Mouse (Mus musculus) ES-CJ7 (cell line): ENCODE measurements at regions not wholly inside any gene's neighbourhood (a gene's known extent, or its start where the extent isn't known, plus 50 kb on each side); places are given as distances from the start of the nearest gene placed in this dataset.
A peak's percentile ranks its signal among the peaks of the same experiment; 100 is the strongest.

ENCODE experiments used
- DNase-seq: peaks from one replicate; pipeline ENCODE4 v3.0.0; 2011; ENCODE audit warnings: low read depth, low spot score

DNA sequence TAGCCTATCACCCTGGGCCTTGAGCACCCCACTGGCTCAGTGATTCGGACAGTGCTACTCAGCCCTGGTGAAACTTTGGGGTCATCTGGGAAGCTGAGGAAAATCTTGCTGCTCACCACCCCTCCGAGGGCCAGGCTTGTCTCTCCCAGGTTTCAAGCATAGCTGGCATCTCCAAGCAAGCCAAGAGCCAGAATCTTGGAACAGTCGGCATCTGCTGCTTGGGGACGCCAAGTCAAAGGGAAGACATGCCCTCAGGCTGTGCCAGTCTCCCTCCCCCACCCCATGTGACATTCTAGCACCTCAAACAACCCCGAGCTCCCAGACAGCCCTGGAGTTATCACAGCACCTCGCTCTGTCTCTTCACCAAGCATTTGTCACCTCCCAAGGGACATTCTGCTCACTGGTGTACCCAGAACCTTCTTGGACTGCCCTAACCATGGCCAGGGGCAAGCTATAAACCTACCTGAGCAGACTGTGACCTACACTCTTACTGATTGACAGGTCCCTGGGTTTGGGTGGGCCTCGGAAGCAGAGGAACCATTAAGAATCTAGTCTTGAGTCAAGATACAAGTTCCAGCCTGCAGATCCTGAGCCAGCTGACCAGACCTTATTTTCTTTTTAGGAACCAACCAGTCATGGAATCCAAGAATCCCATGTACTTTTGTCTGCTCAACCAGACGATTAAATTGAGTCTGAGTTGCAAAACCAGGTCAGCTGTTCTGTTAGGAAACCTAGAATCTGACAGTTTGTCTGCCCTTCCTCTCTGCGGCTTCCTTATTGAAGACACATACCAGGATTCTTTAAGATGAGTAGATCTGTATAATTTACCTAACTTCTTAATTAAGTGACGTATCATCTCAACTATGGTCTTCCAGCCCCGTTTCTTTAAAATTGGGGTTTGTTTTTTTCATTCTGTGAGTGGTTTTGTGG is 83.0 kb upstream of the Otos start:
- DNase-seq: no peak

GRCm38 (mm10) chr1:92730576-92730975 is 81.9 kb upstream of the Otos start:
- no peak for DNase-seq

DNA sequence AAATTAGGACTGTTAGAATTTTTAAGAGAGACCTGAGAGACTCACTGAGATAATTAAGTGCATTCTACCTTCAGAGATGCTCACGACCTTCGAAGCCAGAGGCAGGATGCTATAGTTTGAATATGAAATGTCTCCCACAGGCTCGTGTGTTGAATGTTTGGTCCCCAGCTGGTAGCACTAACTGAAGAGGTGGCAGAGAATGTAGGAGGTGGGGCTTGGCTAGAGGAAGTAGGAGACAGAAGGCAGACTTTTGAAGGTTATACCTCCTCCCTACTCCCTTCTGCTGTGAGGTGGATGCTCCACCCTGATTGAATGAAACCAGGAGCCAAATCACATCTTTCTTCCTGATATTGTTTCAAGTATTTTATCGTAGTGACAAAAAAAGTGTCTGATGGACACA is 79.3 kb upstream of the Otos start:
- no peak for DNase-seq

DNA sequence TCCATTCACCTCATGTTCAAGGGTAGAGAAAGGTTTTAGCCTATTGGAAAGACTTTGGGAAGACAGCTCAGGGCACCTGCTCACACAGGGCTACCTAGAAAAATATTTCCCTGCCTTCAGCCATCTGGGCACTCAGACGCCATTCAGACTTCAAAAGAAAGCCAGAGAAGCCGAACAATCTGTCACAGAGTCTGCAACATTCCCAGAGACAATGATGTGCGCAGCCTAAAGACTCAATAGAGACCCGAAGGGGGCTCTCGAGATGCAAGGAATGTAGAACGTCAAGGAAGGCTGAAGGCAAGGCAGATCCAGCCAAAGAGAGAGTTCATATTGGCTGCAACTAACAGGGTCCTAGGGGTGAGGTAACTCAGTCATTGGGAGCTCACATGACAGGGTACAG is 78.7 kb upstream of the Otos start:
- DNase-seq: no peak

GRCm38 (mm10) chr1:92726341-92726740 is 77.7 kb upstream of the Otos start:
- no peak for DNase-seq

DNA sequence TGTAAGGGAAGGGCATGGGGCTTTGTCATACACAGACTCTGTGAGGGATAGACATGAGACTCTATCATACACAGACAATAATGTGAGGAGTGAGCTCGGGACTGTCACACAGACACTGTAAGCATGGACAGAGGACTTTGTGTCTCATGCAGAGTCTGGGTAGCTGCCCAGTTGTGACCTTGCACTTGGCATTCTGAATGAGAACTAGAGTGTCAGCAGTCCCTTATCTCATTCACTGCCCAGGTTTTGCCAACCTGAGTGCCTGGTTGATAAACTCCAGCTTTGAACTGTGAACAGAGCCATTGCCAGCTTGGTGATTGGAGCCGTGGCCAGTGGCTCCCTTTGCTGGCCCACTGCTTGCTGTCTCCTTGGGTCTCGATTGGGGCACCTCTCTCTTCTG is 75.5 kb upstream of the Otos start:
- DNase-seq: no peak

GRCm38 (mm10) chr1:92720567-92720966 is 71.9 kb upstream of the Otos start:
- no peak for DNase-seq

DNA sequence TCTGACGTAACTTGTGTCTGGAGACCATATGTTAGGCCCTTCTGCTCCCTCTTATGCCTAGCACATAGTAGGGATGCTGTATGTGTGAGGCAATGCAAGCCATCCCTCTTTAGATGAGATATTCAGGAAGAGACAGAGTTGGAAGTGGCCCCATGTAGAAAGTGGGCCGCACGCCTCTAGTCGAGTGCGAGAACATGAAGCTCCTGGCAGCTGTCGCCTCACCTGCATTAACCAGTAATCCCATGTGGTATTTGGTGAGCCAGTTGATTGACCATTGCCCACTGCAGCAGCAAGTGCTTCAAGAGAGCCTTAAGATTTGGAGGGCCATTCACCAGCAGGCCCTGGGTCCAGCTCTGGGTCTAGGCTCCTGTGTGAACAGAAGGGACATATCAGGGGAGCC is 71.2 kb upstream of the Otos start:
- no peak for DNase-seq

- no peak for DNase-seq
These were observed 69.5 kb upstream of the Otos start for GRCm38 (mm10) chr1:92718108-92718507.

- no peak for DNase-seq
These were observed 66.2 kb upstream of the Otos start for GRCm38 (mm10) chr1:92714725-92715324.

- DNase-seq: no peak
These were observed 63.7 kb upstream of the Otos start for GRCm38 (mm10) chr1:92712366-92712765.

- DNase-seq: peak; percentile 33
These were observed 61.7 kb upstream of the Otos start for GRCm38 (mm10) chr1:92710321-92710839.

DNA sequence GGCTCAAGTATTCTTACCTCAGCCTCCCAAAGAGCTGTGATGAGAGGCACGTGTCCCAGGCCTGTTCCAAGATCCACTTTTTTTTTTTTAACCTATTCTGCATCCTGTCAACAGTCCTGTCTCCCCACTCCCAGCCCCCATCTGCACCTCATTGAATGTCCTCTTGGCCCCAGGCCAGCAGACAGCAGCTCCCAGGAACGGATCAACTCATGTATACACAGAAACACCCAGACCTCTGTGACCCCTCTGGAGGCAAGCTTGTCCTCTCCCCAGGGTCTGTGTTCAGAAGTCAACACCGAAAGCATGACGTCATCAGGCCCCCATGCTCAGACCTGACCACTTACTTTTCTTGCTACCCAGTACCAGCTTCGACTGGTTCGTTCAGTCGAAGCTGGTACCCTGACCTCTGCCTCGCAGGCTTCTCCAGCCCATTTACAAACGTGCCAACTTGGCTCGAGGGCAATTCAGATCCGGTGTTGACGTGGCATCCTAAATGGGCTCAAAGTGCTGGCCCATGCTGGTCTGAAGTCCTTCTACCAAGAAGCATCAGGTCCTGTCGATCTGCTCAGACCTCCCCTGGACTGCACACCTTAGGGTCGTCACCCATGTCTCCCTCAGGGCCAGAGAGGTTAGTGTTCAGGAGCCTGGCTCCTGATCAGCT is 60.7 kb upstream of the Otos start:
- no peak for DNase-seq

DNA sequence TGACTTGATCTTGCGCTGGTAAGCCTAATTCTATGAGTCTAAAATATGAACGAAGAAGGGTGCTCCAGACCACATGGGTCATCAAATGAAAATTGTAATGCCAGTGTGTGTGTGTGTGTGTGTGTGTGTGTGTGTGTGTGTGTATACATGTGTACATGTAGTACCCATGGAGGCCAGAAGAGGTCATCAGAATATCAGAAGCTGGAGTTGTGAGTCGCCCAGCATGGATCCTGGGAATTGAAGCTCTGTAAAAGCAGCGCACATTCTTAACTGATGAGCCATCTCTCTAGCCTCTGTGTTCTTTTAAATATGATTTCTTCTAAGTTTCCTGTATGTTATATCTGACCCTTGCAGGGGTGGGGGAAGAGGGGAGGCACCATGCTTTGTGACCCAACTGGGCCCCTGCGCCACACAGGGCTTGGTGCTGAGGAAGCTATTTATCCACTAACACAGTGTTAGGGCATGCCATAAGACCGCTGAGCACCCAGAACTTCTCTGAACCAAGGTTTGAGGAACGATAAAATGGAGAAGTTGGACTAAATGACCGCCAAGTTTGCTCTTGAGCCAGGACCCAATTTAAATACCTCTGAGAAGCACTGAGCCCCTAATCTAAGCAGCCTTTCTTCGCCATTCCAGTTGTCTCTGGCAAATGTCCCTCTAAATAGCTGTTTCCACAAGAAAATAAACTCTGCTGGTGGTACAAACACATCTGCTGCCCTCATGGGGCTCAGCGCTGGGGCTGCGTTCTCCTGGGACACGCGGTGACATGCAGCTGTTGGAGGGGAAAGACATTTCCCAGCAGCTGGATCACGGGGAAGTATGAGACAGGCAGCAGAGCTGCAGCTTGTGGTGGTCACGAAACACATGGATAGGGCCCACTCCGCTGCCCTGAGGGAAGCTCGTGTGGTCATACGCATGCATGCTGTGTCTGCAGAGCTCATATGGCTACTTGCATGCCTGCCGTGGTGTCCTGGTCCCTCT is 59.6 kb upstream of the Otos start:
- DNase-seq: peak; percentile 87

DNA sequence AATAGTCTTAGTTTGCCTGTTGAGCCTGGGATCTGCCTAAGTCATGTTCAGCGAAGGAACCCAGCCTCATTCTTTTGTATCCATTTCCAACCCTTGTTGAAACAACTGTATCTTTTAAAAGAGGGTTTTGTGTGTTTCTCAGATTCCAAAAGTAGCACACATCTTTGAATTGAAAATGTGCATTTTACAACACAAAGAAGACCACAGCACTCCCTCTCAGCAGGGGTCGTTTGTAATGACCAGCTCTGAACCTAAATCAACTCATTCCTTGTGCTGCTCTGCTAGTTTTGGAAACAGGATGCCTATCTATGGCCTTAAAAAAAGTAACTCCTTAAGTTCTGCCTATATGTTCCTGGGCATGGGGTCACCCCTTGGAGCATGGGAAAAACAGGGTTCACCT is 58.8 kb upstream of the Otos start:
- DNase-seq: peak; percentile 88

DNA sequence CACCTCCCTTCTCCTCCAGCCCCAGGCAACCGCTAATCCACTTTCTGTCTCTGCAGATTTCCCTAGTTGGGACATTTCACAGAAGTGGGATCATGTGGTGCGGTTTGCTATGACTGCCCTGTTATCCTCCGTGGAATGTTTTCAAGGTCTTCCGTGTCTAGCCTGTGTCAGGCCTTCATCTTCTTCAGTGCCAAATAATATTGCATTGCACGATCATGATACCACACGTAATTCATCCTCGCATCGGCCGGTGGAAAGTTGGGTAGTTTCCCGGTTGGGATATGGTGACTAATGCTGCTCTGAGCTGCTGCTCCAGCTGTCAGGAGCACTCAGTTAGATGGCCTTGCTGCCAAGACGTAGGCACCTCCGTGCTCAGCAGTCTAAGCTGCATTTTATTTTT is 55.3 kb upstream of the Otos start:
- no peak for DNase-seq

DNA sequence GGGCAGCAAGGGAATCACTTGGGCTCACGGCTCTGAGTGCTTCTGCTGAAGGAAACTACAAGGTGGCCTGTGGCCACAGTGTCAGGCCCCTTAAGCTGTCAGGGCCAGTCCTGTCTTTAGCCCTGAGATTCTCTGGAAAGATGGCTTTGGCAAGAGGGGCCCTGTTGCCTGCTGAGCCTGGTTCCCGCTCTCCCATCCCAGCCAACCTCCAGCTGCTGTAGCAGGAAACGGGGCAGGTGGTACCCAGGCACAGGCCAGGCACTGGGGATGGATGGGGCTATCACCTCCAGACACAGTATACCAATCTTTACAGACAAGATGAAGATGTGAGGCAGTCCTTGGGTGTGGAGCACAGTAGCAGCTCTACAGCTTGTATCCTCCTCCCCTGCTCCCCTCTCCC is 54.6 kb upstream of the Otos start:
- DNase-seq: no peak

GRCm38 (mm10) chr1:92700107-92700506 is 51.5 kb upstream of the Otos start:
- DNase-seq: no peak

GRCm38 (mm10) chr1:92699697-92700096 is 51.1 kb upstream of the Otos start:
- no peak for DNase-seq

GRCm38 (mm10) chr1:92699048-92699447 is 50.4 kb upstream of the Otos start:
- peak; percentile 31 for DNase-seq

DNA sequence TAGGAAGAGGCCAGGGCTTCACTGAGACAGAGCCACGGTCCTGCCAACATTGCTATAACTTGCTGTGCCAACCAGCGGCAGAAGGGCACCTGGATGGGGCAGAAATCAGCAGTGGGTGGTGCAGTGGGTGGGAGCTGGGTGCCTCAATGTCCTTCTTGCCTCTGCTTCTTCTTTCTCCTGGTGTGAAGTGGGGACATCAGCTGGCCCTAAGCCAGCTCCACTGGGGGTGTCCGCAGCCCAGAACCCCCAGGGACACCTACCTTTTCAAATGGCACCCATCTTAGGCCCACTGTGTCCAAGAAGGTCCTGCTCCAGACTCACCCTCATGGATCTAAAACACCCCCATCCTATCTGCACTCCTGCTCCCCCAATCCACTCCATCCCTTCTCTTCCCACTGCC is 49.9 kb upstream of the Otos start:
- DNase-seq: no peak
